Mouse (Mus musculus) hindbrain, embryonic 16.5 days (tissue): Measurements from ENCODE around the gene Atxn1. TPM values are rescaled to one million over a fixed set of nuclear protein-coding genes. Genes with fewer than 3 reads are reported as not detected.
A peak's percentile ranks its signal among the peaks of the same experiment; 100 is the strongest.

ENCODE experiments used
- ATAC-seq: fragments of 200-750 bp; cut with Nextera tagmentation; 2 replicates; pipeline ENCODE4 v1.8.0; 2017; ENCODE audit warnings: moderate TSS enrichment, moderate library complexity
- H3K27ac ChIP-seq: fragments of 300-500 bp; sonication (generic); 2 replicates; pipeline ENCODE4 v1.5.1; 2014; ENCODE audit warnings: low read depth, mild to moderate bottlenecking, control low read depth, low read length, moderate library complexity
- H3K27me3 ChIP-seq: fragments of 300-500 bp; sonication (generic); replicated peaks from 2 replicates; pipeline ENCODE4 v1.6.1; 2014; ENCODE audit warnings: low read length; ENCODE audit not compliant: control insufficient read depth, insufficient read depth
- H3K36me3 ChIP-seq: fragments of 300-500 bp; sonication (generic); 2 replicates; pipeline ENCODE4 v1.6.1; 2014; ENCODE audit warnings: mild to moderate bottlenecking, low read length, moderate library complexity, mixed read lengths; ENCODE audit not compliant: control insufficient read depth, insufficient read depth
- H3K4me1 ChIP-seq: fragments of 300-500 bp; sonication (generic); 2 replicates; pipeline ENCODE4 v1.6.1; 2014; ENCODE audit warnings: low read depth, low read length; ENCODE audit not compliant: control insufficient read depth, insufficient read depth
- H3K4me2 ChIP-seq: fragments of 300-500 bp; sonication (generic); 2 replicates; pipeline ENCODE4 v1.6.1; 2014; ENCODE audit warnings: mild to moderate bottlenecking, low read length, control low read depth, moderate library complexity
- H3K4me3 ChIP-seq: fragments of 300-500 bp; sonication (generic); 2 replicates; pipeline ENCODE4 v1.5.1; 2014; ENCODE audit warnings: mild to moderate bottlenecking, low read length, control low read depth, moderate library complexity
- H3K9ac ChIP-seq: fragments of 300-500 bp; sonication (generic); 2 replicates; pipeline ENCODE4 v1.6.1; 2014; ENCODE audit warnings: low read depth, mild to moderate bottlenecking, control low read depth, low read length, moderate library complexity
- H3K9me3 ChIP-seq: fragments of 300-500 bp; sonication (generic); 2 replicates; pipeline ENCODE4 v1.6.1; 2014; ENCODE audit warnings: mild to moderate bottlenecking, low read length, moderate library complexity; ENCODE audit not compliant: control insufficient read depth
- WGBS: fragments of 180-500 bp; shearing (Covaris S2); extraction: QIAGEN DNeasy Blood & Tissue Kit; methylation state at CpG from one replicate; pipeline ENCODE4 v1.1.7; 2014; 5-methylcytosine and 5-hydroxymethylcytosine counted together
- polyA plus RNA-seq: library from polyadenylated mRNA; unstranded; fragments of >200 nt; fragmentation: Nextera tagmentation; extraction: Ambion mirVana; gene quantifications from 2 replicates; pipeline ENCODE4 v1.2.1, GENCODE M21; 2015

The Atxn1 gene
- polyA plus RNA-seq, 1 experiment from 2014 or later: 8.3 TPM

DNA sequence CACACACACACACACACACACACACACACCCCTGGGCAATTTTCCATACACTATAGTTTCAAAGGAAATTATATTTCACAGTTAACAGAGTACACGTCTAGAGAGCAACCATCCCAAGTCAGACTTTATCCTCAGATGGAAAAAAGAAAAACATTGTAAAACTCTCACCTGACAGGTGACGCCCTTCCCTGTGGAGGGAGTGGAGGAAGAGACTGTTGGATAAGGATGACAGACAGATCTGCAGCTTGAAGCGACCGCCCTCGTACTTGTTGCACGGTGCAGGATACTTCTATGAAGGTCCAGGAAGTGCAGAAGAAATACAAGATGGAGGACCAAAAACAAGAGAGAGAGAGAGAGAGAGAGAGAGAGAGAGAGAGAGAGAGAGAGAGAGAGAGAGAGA is 8.5 kb downstream of the Atxn1 start:
- Histone ChIP-seq H3K27ac (no peak overlapping the region), H3K9ac (no peak overlapping the region), H3K27me3 (no peaks in the 10 kb centered on the region), H3K9me3 (no peaks in the 10 kb centered on the region), H3K36me3 (no peaks in the 10 kb centered on the region), H3K4me2 (no peak overlapping the region), H3K4me1 (peaks cover 4% of the 10 kb centered on the region), H3K4me3 (no peak overlapping the region)
- 90% methylated on average over 6 of the region's 6 CpGs for WGBS
- ATAC-seq: no peak

DNA sequence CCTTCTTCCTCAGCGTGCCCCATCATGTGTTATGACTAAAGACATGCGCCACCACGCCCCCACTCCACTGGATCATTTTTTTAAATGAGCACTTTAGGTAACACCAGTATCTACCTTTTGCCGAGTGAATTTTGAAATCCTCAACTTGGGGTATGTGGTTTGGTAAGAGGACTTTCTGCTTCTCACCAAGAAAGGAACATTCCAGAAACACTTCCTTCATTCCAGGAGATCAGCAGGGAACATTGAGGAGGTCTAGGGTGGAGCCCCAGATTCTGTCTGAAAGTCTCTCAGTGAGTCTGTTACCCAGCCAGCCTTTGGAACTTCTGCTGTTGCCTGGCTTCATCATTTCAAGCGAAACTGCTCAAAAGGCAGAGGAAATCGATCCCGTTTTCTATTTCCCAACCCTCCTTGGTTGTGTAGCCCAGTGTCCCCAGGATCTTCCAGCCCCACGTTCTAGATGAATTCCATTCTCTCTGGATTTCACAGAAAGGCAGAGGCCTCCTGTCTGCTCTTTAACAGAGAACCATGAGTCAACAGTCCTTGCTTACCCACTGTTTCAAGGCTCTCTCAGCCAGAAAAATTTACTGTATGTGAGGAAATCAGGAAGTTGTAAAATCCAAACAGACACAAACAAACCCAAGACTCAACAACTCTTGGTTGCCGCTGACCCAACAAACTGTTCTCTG is 9.3 kb downstream of the Atxn1 start:
- ATAC-seq: no peak
- whole genome bisulfite sequencing: 84% methylated on average over 9 of the region's 9 CpGs

DNA sequence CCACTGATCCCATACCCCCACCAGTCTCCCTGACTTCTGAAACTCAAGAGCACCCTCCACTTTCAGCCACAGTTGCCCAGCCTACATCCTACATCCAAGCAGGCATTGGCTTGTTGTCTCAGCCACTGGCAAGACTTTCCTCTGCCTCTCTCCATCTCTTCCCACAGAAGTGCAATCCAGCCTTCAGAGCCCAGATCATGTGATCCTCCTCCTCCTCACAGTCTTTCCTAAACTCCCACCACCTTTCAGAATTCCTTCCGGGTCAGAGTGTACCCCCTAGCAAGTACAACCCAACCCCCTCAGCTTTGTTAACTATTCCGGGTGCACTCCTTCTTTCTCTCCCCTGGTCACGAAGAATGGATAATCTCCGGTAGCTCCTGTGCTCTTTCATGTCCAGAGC is 11.7 kb downstream of the Atxn1 start:
- no peak for ATAC-seq
- 78% methylated on average over 4 of the region's 4 CpGs for WGBS

More for the DNA sequence above, 9.3 kb downstream of the Atxn1 start:
- H3K9ac ChIP-seq: no peak overlapping the region
- no peak overlapping the region for H3K4me2 ChIP-seq
- H3K36me3 ChIP-seq: no peaks in the 10 kb centered on the region
- H3K27ac ChIP-seq: no peak overlapping the region
- H3K4me1 ChIP-seq: peaks cover 4% of the 10 kb centered on the region
- H3K4me3 ChIP-seq: no peak overlapping the region
- no peaks in the 10 kb centered on the region for H3K27me3 ChIP-seq
- H3K9me3 ChIP-seq: no peaks in the 10 kb centered on the region

DNA sequence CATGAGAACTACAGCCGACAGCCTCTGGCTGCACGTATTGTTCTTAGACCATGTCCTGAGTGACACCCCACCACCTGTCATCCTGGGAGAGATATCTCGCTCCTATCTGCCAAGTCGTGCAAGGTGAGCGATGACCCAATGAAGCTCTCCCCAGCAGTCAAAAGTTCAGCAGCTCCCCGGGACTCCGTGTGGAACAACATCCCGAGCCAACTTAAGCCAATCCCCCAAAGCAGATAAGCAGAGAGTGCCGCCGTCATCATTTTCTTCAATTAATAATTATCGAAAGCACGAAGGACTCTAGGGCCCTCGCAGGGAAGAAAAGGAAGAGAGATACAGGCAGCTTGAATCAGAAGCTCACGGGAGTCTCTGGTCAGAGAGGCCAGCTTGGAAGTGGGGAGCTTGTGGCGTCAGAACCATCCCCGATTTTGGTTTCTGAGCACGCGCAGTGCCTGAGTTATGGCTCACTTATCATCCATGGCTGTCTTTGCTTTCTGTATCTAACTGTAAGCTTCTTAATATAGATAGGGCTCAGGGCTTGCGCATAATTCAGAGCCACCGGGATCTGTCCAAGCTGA is 13.7 kb downstream of the Atxn1 start:
- Histone ChIP-seq H3K9me3 (no peaks in the 10 kb centered on the region), H3K9ac (0 out of 2 replicates have a peak overlapping the region, but pooled peaks have one; percentile 17), H3K27ac (no peak overlapping the region), H3K27me3 (no peaks in the 10 kb centered on the region), H3K4me1 (peaks cover 5% of the 10 kb centered on the region), H3K4me2 (no peak overlapping the region), H3K4me3 (no peak overlapping the region), H3K36me3 (no peaks in the 10 kb centered on the region)
- WGBS: 76% methylated on average over 20 of the region's 20 CpGs
- ATAC-seq: no peak

More for the DNA sequence above, 11.7 kb downstream of the Atxn1 start:
- no peak overlapping the region for H3K4me2 ChIP-seq
- H3K36me3 ChIP-seq: no peaks in the 10 kb centered on the region
- no peak overlapping the region for H3K4me3 ChIP-seq
- no peaks in the 10 kb centered on the region for H3K9me3 ChIP-seq
- peaks cover 5% of the 10 kb centered on the region for H3K4me1 ChIP-seq
- H3K27ac ChIP-seq: no peak overlapping the region
- no peak overlapping the region for H3K9ac ChIP-seq
- H3K27me3 ChIP-seq: no peaks in the 10 kb centered on the region

DNA sequence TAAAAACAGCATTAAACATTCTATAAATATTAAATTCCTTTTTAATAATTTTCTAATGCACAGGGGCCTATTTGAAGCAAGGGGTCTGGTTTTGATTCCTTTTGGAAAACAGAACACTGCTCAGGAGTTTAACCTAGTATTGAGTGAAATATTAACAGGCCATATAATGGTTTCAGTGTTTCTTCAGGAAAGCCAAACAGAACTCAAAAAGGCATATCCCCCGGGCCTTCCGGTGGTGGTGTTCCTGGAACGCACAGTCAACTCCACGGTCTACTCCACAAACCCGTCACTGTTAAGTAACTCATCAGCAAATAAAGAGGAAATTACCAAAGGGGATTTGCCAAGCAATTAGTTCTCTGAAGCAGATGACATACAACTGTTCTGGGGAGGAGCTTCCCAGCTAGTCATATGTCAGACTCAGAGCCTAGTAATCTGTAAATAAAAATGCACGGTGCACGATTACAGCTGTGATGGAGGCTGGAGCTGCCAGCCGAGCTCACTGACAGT is 14.4 kb downstream of the Atxn1 start:
- ATAC-seq: peak; percentile 77; the same call in 1 of the 2 replicates
- no peak overlapping the region for H3K4me2 ChIP-seq
- peaks cover 5% of the 10 kb centered on the region for H3K4me1 ChIP-seq
- H3K4me3 ChIP-seq: no peak overlapping the region
- no peaks in the 10 kb centered on the region for H3K9me3 ChIP-seq
- no peak overlapping the region for H3K9ac ChIP-seq
- 48% methylated on average over 8 of the region's 8 CpGs for WGBS
- no peaks in the 10 kb centered on the region for H3K27me3 ChIP-seq
- no peaks in the 10 kb centered on the region for H3K36me3 ChIP-seq
- no peak overlapping the region for H3K27ac ChIP-seq

DNA sequence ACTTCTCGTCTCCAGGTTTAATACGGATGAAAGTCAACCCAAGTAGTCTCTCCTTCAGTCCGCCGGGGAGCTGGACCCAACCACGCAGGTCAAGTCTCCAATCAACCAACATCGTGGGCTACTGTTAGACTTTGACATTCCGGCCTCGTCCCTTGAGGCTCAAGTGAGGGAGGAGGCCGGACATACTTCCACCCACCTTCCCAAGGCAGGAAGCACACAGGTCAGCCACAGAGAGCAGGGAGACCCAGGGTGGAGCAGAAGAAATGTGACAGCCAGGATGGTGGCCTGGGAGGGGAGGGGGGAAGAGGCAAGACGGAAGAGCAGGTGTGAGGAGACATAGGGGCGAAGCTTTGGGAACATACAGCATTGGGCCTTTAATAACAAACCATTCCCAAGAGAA is 18.7 kb downstream of the Atxn1 start:
- Histone ChIP-seq H3K4me2 (no peak overlapping the region), H3K27ac (no peak overlapping the region), H3K9ac (no peak overlapping the region), H3K9me3 (no peaks in the 10 kb centered on the region), H3K36me3 (no peaks in the 10 kb centered on the region), H3K4me3 (no peak overlapping the region), H3K27me3 (no peaks in the 10 kb centered on the region), H3K4me1 (peaks cover 5% of the 10 kb centered on the region)
- no peak for ATAC-seq
- WGBS: 93% methylated on average over 11 of the region's 11 CpGs

DNA sequence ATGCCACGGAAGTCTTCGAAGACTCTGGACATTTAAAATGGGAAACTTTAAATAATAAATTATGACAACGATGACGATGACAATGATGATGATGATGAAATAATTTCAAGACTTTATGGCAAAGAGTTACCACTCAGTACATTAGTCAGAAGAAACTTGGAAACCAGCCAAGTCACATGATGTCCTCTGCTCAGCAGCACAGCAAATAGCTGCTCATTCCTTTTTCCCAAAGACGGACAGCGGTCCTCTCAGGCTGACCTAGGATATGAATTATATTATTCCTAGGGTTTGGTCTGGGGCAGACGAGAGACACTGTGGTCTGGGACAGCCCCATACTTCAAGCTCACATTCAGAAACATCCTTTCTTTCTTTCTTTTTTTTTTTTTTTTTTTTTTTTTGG is 22.5 kb downstream of the Atxn1 start:
- Histone ChIP-seq H3K4me1 (no peaks in the 10 kb centered on the region), H3K4me3 (no peak overlapping the region), H3K36me3 (no peaks in the 10 kb centered on the region), H3K27ac (no peak overlapping the region), H3K9ac (no peak overlapping the region), H3K27me3 (no peaks in the 10 kb centered on the region), H3K4me2 (no peak overlapping the region), H3K9me3 (no peaks in the 10 kb centered on the region)
- no peak for ATAC-seq
- 86% methylated on average over 7 of the region's 7 CpGs for WGBS

DNA sequence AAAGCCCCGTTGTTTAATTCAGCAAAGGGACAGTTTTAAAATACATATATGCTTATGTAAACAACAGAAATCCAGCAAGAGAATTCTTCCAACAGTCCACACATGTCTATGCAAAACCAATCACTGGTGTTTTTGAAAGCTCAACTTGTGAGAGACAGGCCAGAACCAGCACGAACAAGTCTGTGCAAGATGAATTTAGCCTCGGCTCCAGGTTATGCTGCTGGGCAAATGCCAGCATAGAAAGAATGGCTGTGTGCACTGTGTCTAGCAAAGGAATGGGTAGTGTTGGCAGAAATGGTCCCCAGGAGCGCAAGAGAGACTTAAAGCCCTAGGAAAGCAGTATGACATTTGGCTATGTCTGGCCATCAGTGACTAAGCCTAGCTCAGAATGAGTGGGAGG is 24.1 kb downstream of the Atxn1 start:
- ATAC-seq: no peak
- H3K9me3 ChIP-seq: no peaks in the 10 kb centered on the region
- H3K9ac ChIP-seq: no peak overlapping the region
- H3K27ac ChIP-seq: no peak overlapping the region
- no peaks in the 10 kb centered on the region for H3K4me1 ChIP-seq
- no peak overlapping the region for H3K4me2 ChIP-seq
- H3K36me3 ChIP-seq: no peaks in the 10 kb centered on the region
- H3K4me3 ChIP-seq: no peak overlapping the region
- WGBS: 65% methylated on average over 4 of the region's 4 CpGs
- H3K27me3 ChIP-seq: no peaks in the 10 kb centered on the region

DNA sequence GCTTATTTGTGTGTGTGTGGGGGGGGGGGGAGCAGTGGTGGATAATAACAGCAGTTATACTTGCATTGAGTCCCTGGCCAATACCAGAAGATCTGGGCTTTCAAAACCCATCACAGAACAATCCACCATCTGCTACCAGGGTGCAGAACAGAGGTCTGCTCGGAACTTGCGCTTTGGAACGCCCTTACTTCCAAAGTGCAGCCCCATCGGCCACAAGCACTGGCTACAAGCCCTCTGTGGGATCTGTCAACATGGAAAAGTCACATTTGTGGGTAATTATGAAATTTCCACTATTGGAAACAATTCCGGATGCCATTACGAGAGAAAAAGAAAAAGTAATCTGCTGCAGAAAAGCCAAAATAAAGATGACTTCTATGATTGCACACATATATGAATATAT is 25.2 kb downstream of the Atxn1 start:
- no peak for ATAC-seq
- 93% methylated on average over 6 of the region's 6 CpGs for WGBS
- Histone ChIP-seq H3K4me2 (no peak overlapping the region), H3K4me3 (no peak overlapping the region), H3K4me1 (no peaks in the 10 kb centered on the region), H3K9me3 (no peaks in the 10 kb centered on the region), H3K36me3 (no peaks in the 10 kb centered on the region), H3K9ac (no peak overlapping the region), H3K27ac (no peak overlapping the region), H3K27me3 (no peaks in the 10 kb centered on the region)
